Mouse (Mus musculus): ENCODE measurements around the gene AC124108.1.

GRCm38 (mm10) chr1:132150171-132150570, 41.1 kb upstream of the AC124108.1 start:
- TF ChIP-seq CTCF (IDR thresholded peaks at IDR 0.05; ENCODE audit: borderline replicate concordance, control insufficient read depth, extremely low read depth, insufficient read depth, low read length, poor library complexity), result no peak
- TF ChIP-seq POLR2A (IDR thresholded peaks at IDR 0.05; ENCODE audit: control insufficient read depth, extremely low read depth, insufficient read depth, low read length, poor library complexity), result no peak

Data from thymus, adult 2 months (tissue).